Mouse (Mus musculus) layer of hippocampus, postnatal 10 days (tissue): ENCODE measurements around the gene Atp8a1. TPM values are rescaled to one million over a fixed set of nuclear protein-coding genes. Genes with fewer than 3 reads are reported as not detected.

ENCODE experiments used
- DNase-seq, 2 experiments: peaks; one replicate each; pipeline ENCODE4 v3.0.0; 2021; ENCODE audit warnings: low spot score in 2 of 2
- total RNA-seq, 2 experiments: library from RNA; stranded (reverse); gene quantifications; 2 replicates each; pipeline ENCODE4 v1.2.3; 2021

Atp8a1 gene
- total RNA-seq, 2 experiments from 2014 or later, result 130 to 147 TPM

GRCm38 (mm10) chr5:67778026-67778425, 69.2 kb downstream of the Atp8a1 start:
- peak; percentile 57 to 67 for DNase-seq

GRCm38 (mm10) chr5:67774186-67774585, 73.0 kb downstream of the Atp8a1 start:
- no peak for DNase-seq

GRCm38 (mm10) chr5:67768708-67769107, 78.5 kb downstream of the Atp8a1 start:
- DNase-seq, result no peak

GRCm38 (mm10) chr5:67764798-67765197, 82.4 kb downstream of the Atp8a1 start:
- DNase-seq, result no peak

GRCm38 (mm10) chr5:67758126-67758525, 89.1 kb downstream of the Atp8a1 start:
- DNase-seq, result no peak

- DNase-seq, result peak; percentile 48 to 61
Measured at GRCm38 (mm10) chr5:67756138-67756537, 91.1 kb downstream of the Atp8a1 start.

GRCm38 (mm10) chr5:67753057-67753456, 94.2 kb downstream of the Atp8a1 start:
- no peak for DNase-seq

- DNase-seq, result peak; percentile 22 to 29
Measured at GRCm38 (mm10) chr5:67752629-67753028, 94.6 kb downstream of the Atp8a1 start.

GRCm38 (mm10) chr5:67752007-67752406, 95.2 kb downstream of the Atp8a1 start:
- DNase-seq, result peak; percentile 55 to 73

GRCm38 (mm10) chr5:67739261-67739660, 108.0 kb downstream of the Atp8a1 start:
- no peak for DNase-seq

- DNase-seq, result no peak
Measured at GRCm38 (mm10) chr5:67738133-67738532, 109.1 kb downstream of the Atp8a1 start.

GRCm38 (mm10) chr5:67735771-67736170, 111.5 kb downstream of the Atp8a1 start:
- no peak for DNase-seq

GRCm38 (mm10) chr5:67733551-67734258, 113.5 kb downstream of the Atp8a1 start:
- DNase-seq, result no peak

GRCm38 (mm10) chr5:67733150-67733549, 114.1 kb downstream of the Atp8a1 start:
- no peak for DNase-seq

- no peak for DNase-seq
Measured at GRCm38 (mm10) chr5:67727755-67728154, 119.5 kb downstream of the Atp8a1 start.

GRCm38 (mm10) chr5:67726810-67727209, 120.4 kb downstream of the Atp8a1 start:
- DNase-seq, result no peak

- no peak for DNase-seq
Measured at GRCm38 (mm10) chr5:67701641-67702040, 145.6 kb downstream of the Atp8a1 start.

- DNase-seq, result no peak
Measured at GRCm38 (mm10) chr5:67699418-67699817, 147.8 kb downstream of the Atp8a1 start.

GRCm38 (mm10) chr5:67698176-67698575, 149.1 kb downstream of the Atp8a1 start:
- no peak for DNase-seq

GRCm38 (mm10) chr5:67696741-67697596, 150.3 kb downstream of the Atp8a1 start:
- no peak for DNase-seq

GRCm38 (mm10) chr5:67695055-67695710, 152.1 kb downstream of the Atp8a1 start:
- DNase-seq, result no peak

GRCm38 (mm10) chr5:67690336-67690735, 156.9 kb downstream of the Atp8a1 start:
- DNase-seq, result no peak
